Mouse (Mus musculus): ENCODE results near the gene Eaf2.

- TF ChIP-seq TAL1 (IDR thresholded peaks at IDR 0.05; ENCODE audit: low read length) (no peak), GATA1 (IDR thresholded peaks at IDR 0.05; ENCODE audit: low read length) (no peak)
These were observed 84.6 kb downstream of the Eaf2 start for GRCm38 (mm10) chr16:36790166-36790565.
